Mouse (Mus musculus): ENCODE measurements around the gene Gm5065. TPM values are rescaled to one million over a fixed set of nuclear protein-coding genes. Genes with fewer than 3 reads are reported as not detected.

Gm5065 gene
- total RNA-seq (2014; rRNA removed) = not detected in 2 replicates
- polyA plus RNA-seq (2015; fragmentation: Nextera tagmentation; extraction: Ambion mirVana) = not detected in 2 replicates

DNA sequence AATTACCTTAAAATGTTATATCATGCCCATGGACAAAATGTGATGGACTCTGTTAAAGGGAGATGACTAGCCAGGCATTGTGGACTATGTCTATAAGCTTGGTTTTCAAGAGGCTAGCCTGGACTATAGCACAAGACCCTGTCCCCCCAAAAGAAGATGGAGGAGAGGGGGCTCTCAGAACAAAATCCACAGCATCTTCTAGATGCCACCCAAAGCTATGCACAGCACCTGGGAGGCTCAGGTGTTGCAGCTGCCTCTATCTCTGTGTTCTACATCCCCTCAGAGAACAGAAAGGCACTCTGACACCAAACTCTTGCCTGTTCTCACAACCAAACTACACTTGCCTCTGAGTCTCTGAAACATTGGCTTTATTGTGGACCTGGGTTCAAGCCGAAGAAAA lies at the start of gene Gm5065:
Gene Gm5065 (plus strand): TSS at position 301 of the 400 bp plus-strand sequence.
- Histone ChIP-seq H3K4me3 (ENCODE audit: low read length) (no peak within 1 kb of the TSS), H3K4me1 (ENCODE audit: insufficient read depth, low read length) (no peaks in the 10 kb centered on the region), H3K27ac (no peak within 1 kb of the TSS), H3K9ac (replicated peaks; ENCODE audit: low read length) (no peak within 1 kb of the TSS), H3K36me3 (ENCODE audit: insufficient read depth, low read length) (no peaks in the 10 kb centered on the region), H3K9me3 (ENCODE audit: low read length) (peaks cover 26% of the 10 kb centered on the region), H3K4me2 (ENCODE audit: low read depth, low read length) (no peak within 1 kb of the TSS), H3K27me3 (ENCODE audit: insufficient read depth, low read length) (no peaks in the 10 kb centered on the region)
- no peak for ATAC-seq
- no peak for TF ChIP-seq CTCF (IDR thresholded peaks at IDR 0.05; ENCODE audit: low read depth)
- 89% methylated on average over 1 of the region's 1 CpGs for WGBS
- no peak for DNase-seq (ENCODE audit: low spot score)

GRCm38 (mm10) chr7:5327511-5327910 lies 22.8 kb upstream of the Gm5065 start:
- no peaks in the 10 kb centered on the region for H3K4me1 ChIP-seq (ENCODE audit: insufficient read depth, low read length)
- no peak overlapping the region for H3K9ac ChIP-seq (replicated peaks; ENCODE audit: low read length)

GRCm38 (mm10) chr7:5350935-5351334 lies 598 bp downstream of the Gm5065 start, which contains the start of gene Nlrp2:
TSS of gene Nlrp2 (minus strand) at chr7:5351035.
- no peak within 1 kb of the TSS for H3K27ac ChIP-seq
- no peak within 1 kb of the TSS for H3K4me3 ChIP-seq (ENCODE audit: low read length)
- no peak within 1 kb of the TSS for H3K4me2 ChIP-seq (ENCODE audit: low read depth, low read length)
- DNase-seq (ENCODE audit: low spot score) = no peak
- WGBS = 86% methylated on average over 4 of the region's 4 CpGs
- no peaks in the 10 kb centered on the region for H3K36me3 ChIP-seq (ENCODE audit: insufficient read depth, low read length)
- TF ChIP-seq CTCF (IDR thresholded peaks at IDR 0.05; ENCODE audit: low read depth) = no peak
- no peak for ATAC-seq
- no peak within 1 kb of the TSS for H3K9ac ChIP-seq (replicated peaks; ENCODE audit: low read length)
- H3K27me3 ChIP-seq (ENCODE audit: insufficient read depth, low read length) = no peaks in the 10 kb centered on the region
- H3K4me1 ChIP-seq (ENCODE audit: insufficient read depth, low read length) = no peaks in the 10 kb centered on the region
- peaks cover 29% of the 10 kb centered on the region for H3K9me3 ChIP-seq (ENCODE audit: low read length)

More at GRCm38 (mm10) chr7:5327511-5327910, 22.8 kb upstream of the Gm5065 start:
- 77% methylated on average over 1 of the region's 1 CpGs for WGBS
- H3K4me3 ChIP-seq (ENCODE audit: low read length) = no peak overlapping the region
- no peak overlapping the region for H3K27ac ChIP-seq
- ATAC-seq (no peak), DNase-seq (ENCODE audit: low spot score) (no peak)
- no peak for TF ChIP-seq CTCF (IDR thresholded peaks at IDR 0.05; ENCODE audit: low read depth)
- no peaks in the 10 kb centered on the region for H3K27me3 ChIP-seq (ENCODE audit: insufficient read depth, low read length)
- H3K4me2 ChIP-seq (ENCODE audit: low read depth, low read length) = no peak overlapping the region
- no peaks in the 10 kb centered on the region for H3K36me3 ChIP-seq (ENCODE audit: insufficient read depth, low read length)
- H3K9me3 ChIP-seq (ENCODE audit: low read length) = 0 out of 2 replicates have a peak, but pooled peaks cover 15% of the 10 kb centered on the region

GRCm38 (mm10) chr7:5363599-5363998 lies 13.3 kb downstream of the Gm5065 start:
- H3K9ac ChIP-seq (replicated peaks; ENCODE audit: low read length) = no peak overlapping the region
- no peaks in the 10 kb centered on the region for H3K4me1 ChIP-seq (ENCODE audit: insufficient read depth, low read length)
- H3K27me3 ChIP-seq (ENCODE audit: insufficient read depth, low read length) = no peaks in the 10 kb centered on the region
- 90% methylated on average over 5 of the region's 5 CpGs for WGBS
- no peak overlapping the region for H3K4me3 ChIP-seq (ENCODE audit: low read length)
- TF ChIP-seq CTCF (IDR thresholded peaks at IDR 0.05; ENCODE audit: low read depth) = no peak
- H3K4me2 ChIP-seq (ENCODE audit: low read depth, low read length) = no peak overlapping the region
- no peaks in the 10 kb centered on the region for H3K36me3 ChIP-seq (ENCODE audit: insufficient read depth, low read length)
- no peak for DNase-seq (ENCODE audit: low spot score)
- H3K27ac ChIP-seq = no peak overlapping the region
- ATAC-seq = no peak
- H3K9me3 ChIP-seq (ENCODE audit: low read length) = peaks cover 30% of the 10 kb centered on the region

- Histone ChIP-seq H3K27me3 (ENCODE audit: insufficient read depth, low read length) (no peaks in the 10 kb centered on the region), H3K9me3 (ENCODE audit: low read length) (peaks cover 26% of the 10 kb centered on the region), H3K4me1 (ENCODE audit: insufficient read depth, low read length) (no peaks in the 10 kb centered on the region), H3K9ac (replicated peaks; ENCODE audit: low read length) (no peak overlapping the region), H3K4me3 (ENCODE audit: low read length) (no peak overlapping the region), H3K36me3 (ENCODE audit: insufficient read depth, low read length) (no peaks in the 10 kb centered on the region), H3K27ac (no peak overlapping the region), H3K4me2 (ENCODE audit: low read depth, low read length) (no peak overlapping the region)
- ATAC-seq (no peak), DNase-seq (ENCODE audit: low spot score) (no peak)
- no peak for TF ChIP-seq CTCF (IDR thresholded peaks at IDR 0.05; ENCODE audit: low read depth)
- WGBS = 75% methylated on average over 2 of the region's 2 CpGs
Observed at GRCm38 (mm10) chr7:5366724-5367123, 16.4 kb downstream of the Gm5065 start.

DNA sequence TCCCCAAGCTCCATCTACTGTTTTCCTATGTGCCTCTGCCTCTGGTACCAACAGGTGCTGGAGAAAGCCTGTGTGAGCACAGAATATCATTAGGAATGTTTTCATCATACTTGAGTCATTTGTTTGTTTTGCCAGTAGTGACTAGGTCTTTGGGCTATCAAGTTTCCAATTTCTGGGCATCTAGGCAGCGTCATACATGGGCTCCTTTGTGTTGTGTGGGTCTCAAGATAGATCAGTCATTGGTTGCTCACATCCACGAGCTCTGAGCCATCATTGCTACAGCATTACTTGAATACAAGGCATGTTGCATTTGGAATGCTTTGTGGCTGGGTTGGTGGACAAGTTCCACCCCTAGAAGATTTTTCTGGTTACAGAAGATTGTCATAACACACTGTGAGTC lies 55.9 kb downstream of the Gm5065 start:
- Histone ChIP-seq H3K4me3 (ENCODE audit: low read length) (no peak overlapping the region), H3K9me3 (ENCODE audit: low read length) (peaks cover 11% of the 10 kb centered on the region; the same call in 1 of the 2 replicates), H3K27ac (no peak overlapping the region), H3K4me1 (ENCODE audit: insufficient read depth, low read length) (no peaks in the 10 kb centered on the region), H3K4me2 (ENCODE audit: low read depth, low read length) (no peak overlapping the region), H3K36me3 (ENCODE audit: insufficient read depth, low read length) (no peaks in the 10 kb centered on the region), H3K27me3 (ENCODE audit: insufficient read depth, low read length) (no peaks in the 10 kb centered on the region), H3K9ac (replicated peaks; ENCODE audit: low read length) (no peak overlapping the region)
- DNase-seq (ENCODE audit: low spot score) (no peak), ATAC-seq (no peak)
- 45% methylated on average over 2 of the region's 2 CpGs for WGBS
- no peak for TF ChIP-seq CTCF (IDR thresholded peaks at IDR 0.05; ENCODE audit: low read depth)

Other genes starting within 250 kb of the Gm5065 start
- gene Rfpl4, start 233.6 kb upstream of the Gm5065 start, total RNA-seq (2014; rRNA removed) = not detected in 2 replicates
- gene Rfpl4, start 233.6 kb upstream of the Gm5065 start, polyA plus RNA-seq (2015; fragmentation: Nextera tagmentation; extraction: Ambion mirVana) = 0.16 TPM in 1 of 2 replicates, not detected in the other
- gene Rasl2-9, start 224.6 kb upstream of the Gm5065 start, total RNA-seq (2014; rRNA removed) = not detected in 2 replicates
- 1.1 and 1.2 TPM in 2 replicates for gene Rasl2-9, start 224.6 kb upstream of the Gm5065 start, polyA plus RNA-seq (2015; fragmentation: Nextera tagmentation; extraction: Ambion mirVana)
- not detected in 2 replicates for gene Vmn1r55, start 200.9 kb upstream of the Gm5065 start, total RNA-seq (2014; rRNA removed)
- gene Vmn1r55, start 200.9 kb upstream of the Gm5065 start, polyA plus RNA-seq (2015; fragmentation: Nextera tagmentation; extraction: Ambion mirVana) = not detected in 2 replicates
- not detected in 2 replicates for gene Vmn1r56, start 153.8 kb upstream of the Gm5065 start, total RNA-seq (2014; rRNA removed)
- not detected in 2 replicates for gene Vmn1r56, start 153.8 kb upstream of the Gm5065 start, polyA plus RNA-seq (2015; fragmentation: Nextera tagmentation; extraction: Ambion mirVana)
- not detected in 2 replicates for gene Vmn1r57, start 132.0 kb upstream of the Gm5065 start, total RNA-seq (2014; rRNA removed)
- not detected in 2 replicates for gene Vmn1r57, start 132.0 kb upstream of the Gm5065 start, polyA plus RNA-seq (2015; fragmentation: Nextera tagmentation; extraction: Ambion mirVana)
- gene Nlrp2, start 498 bp downstream of the Gm5065 start, total RNA-seq (2014; rRNA removed) = not detected in 2 replicates
- not detected in 2 replicates for gene Nlrp2, start 498 bp downstream of the Gm5065 start, polyA plus RNA-seq (2015; fragmentation: Nextera tagmentation; extraction: Ambion mirVana)
- not detected in 2 replicates for gene Vmn1r58, start 62.9 kb downstream of the Gm5065 start, total RNA-seq (2014; rRNA removed)
- not detected in 2 replicates for gene Vmn1r58, start 62.9 kb downstream of the Gm5065 start, polyA plus RNA-seq (2015; fragmentation: Nextera tagmentation; extraction: Ambion mirVana)
- gene Vmn1r59, start 106.2 kb downstream of the Gm5065 start, total RNA-seq (2014; rRNA removed) = not detected in 2 replicates
- not detected in 2 replicates for gene Vmn1r59, start 106.2 kb downstream of the Gm5065 start, polyA plus RNA-seq (2015; fragmentation: Nextera tagmentation; extraction: Ambion mirVana)
- gene Vmn2r28, start 143.4 kb downstream of the Gm5065 start, total RNA-seq (2014; rRNA removed) = not detected in 2 replicates
- gene Vmn2r28, start 143.4 kb downstream of the Gm5065 start, polyA plus RNA-seq (2015; fragmentation: Nextera tagmentation; extraction: Ambion mirVana) = not detected in 2 replicates
- not detected in 2 replicates for gene Vmn1r60, start 196.8 kb downstream of the Gm5065 start, total RNA-seq (2014; rRNA removed)
- gene Vmn1r60, start 196.8 kb downstream of the Gm5065 start, polyA plus RNA-seq (2015; fragmentation: Nextera tagmentation; extraction: Ambion mirVana) = not detected in 2 replicates